Mouse (Mus musculus): Measurements from ENCODE around the gene Padi6.

- TF ChIP-seq POLR2A (IDR thresholded peaks at IDR 0.05; ENCODE audit: low read depth, low read length), result no peak
- TF ChIP-seq CTCF (IDR thresholded peaks at IDR 0.05; ENCODE audit: borderline replicate concordance, insufficient read depth, low read length), result no peak
Observed at GRCm38 (mm10) chr4:140724739-140725138, 17.7 kb downstream of the Padi6 start.
